Mouse (Mus musculus): Measurements from ENCODE around the gene Klf7.

DNA sequence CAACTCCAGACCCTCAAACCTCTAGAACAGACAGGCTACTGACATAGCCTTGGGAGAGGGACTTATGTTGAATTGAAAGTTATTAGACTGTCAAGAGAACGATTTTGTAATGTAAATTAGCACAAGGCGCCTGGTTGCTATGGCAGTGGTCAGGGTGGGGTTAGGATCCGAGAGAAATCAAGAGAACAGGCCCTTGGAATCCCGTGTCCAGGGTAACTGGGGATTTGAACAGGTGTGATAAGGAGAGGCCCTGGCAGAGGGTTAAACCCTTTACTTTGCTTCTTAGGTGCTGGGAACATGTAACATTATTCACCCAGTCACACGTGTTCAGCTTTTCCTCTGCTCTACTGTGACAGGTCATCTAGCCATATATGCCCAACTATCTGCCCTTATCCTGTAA is 83.7 kb downstream of the Klf7 start:
- no peak for TF ChIP-seq MAZ (IDR thresholded peaks at IDR 0.05; ENCODE audit: low read depth, low read length)
- TF ChIP-seq CHD2 (IDR thresholded peaks at IDR 0.05; ENCODE audit: low read length) = no peak
- no peak for TF ChIP-seq CTCF (IDR thresholded peaks at IDR 0.05 in 2 of 3, conservative IDR thresholded peaks at IDR 0.05 in 1 of 3; ENCODE audit: control insufficient read depth in 1 of 3, insufficient read depth in 1 of 3, low read depth in 2 of 3, low read length in 3 of 3, poor library complexity in 1 of 3, severe bottlenecking in 1 of 3)
- no peak for TF ChIP-seq POLR2A (IDR thresholded peaks at IDR 0.05; ENCODE audit: control insufficient read depth in 1 of 2, insufficient read depth in 1 of 2, low read depth in 1 of 2, low read length in 2 of 2, poor library complexity in 1 of 2)
- TF ChIP-seq ZMIZ1 (IDR thresholded peaks at IDR 0.05; ENCODE audit: low read depth, low read length) = no peak
- no peak for TF ChIP-seq E2F4 (IDR thresholded peaks at IDR 0.05; ENCODE audit: borderline replicate concordance, low read depth, low read length)
- no peak for TF ChIP-seq POLR2AphosphoS2 (IDR thresholded peaks at IDR 0.05; ENCODE audit: low read length)
- TF ChIP-seq EP300 (IDR thresholded peaks at IDR 0.05; ENCODE audit: low read depth in 1 of 2, low read length in 2 of 2) = no peak
- TF ChIP-seq RAD21 (IDR thresholded peaks at IDR 0.05; ENCODE audit: low read depth, low read length) = no peak

Data from MEL (cell line).